Mouse (Mus musculus): ENCODE data around the gene Fsd1. TPM values are rescaled to one million over a fixed set of nuclear protein-coding genes. Genes with fewer than 3 reads are reported as not detected.

Fsd1 gene
- total and polyA plus RNA-seq, 3 experiments = 0.21 TPM; not detected in 2

- TF ChIP-seq ETS1 (conservative IDR thresholded peaks at IDR 0.05; ENCODE audit: low read depth, low read length) (no peak), PAX5 (IDR thresholded peaks at IDR 0.05; ENCODE audit: low read length) (no peak), ELF1 (IDR thresholded peaks at IDR 0.05; ENCODE audit: low read depth, low read length) (0 out of 2 replicates have a peak, but pooled peaks have one; percentile 16), POLR2A (IDR thresholded peaks at IDR 0.05; ENCODE audit: low read depth, low read length) (peak; percentile 72), NRF1 (IDR thresholded peaks at IDR 0.05; ENCODE audit: low read depth, low read length) (no peak), MAX (IDR thresholded peaks at IDR 0.05; ENCODE audit: low read length) (peak; percentile 53; the same call in 1 of the 2 replicates), JUN (IDR thresholded peaks at IDR 0.05; ENCODE audit: insufficient read depth, low read depth, low read length) (no peak), SMC3 (IDR thresholded peaks at IDR 0.05; ENCODE audit: low read depth, low read length) (peak; percentile 29), CHD2 (IDR thresholded peaks at IDR 0.05; ENCODE audit: low read length) (no peak), E2F4 (IDR thresholded peaks at IDR 0.05; ENCODE audit: insufficient replicate concordance, low read depth, low read length) (no peak), GABPA (IDR thresholded peaks at IDR 0.05; ENCODE audit: insufficient replicate concordance, low read depth, low read length) (no peak), TBP (conservative IDR thresholded peaks at IDR 0.05; ENCODE audit: low read depth, low read length) (0 out of 2 replicates have a peak, but pooled peaks have one; percentile 49), MXI1 (IDR thresholded peaks at IDR 0.05; ENCODE audit: low read depth, low read length) (peak; percentile 48), POLR2AphosphoS2 (IDR thresholded peaks at IDR 0.05; ENCODE audit: low read depth, low read length) (no peak), SIN3A (IDR thresholded peaks at IDR 0.05; ENCODE audit: low read length) (no peak; the same call in 1 of the 2 replicates), KAT2A (IDR thresholded peaks at IDR 0.05; ENCODE audit: insufficient replicate concordance, low read length) (no peak)
These were observed 32.1 kb upstream of the Fsd1 start (continued) for GRCm38 (mm10) chr17:55954229-55954628.

DNA sequence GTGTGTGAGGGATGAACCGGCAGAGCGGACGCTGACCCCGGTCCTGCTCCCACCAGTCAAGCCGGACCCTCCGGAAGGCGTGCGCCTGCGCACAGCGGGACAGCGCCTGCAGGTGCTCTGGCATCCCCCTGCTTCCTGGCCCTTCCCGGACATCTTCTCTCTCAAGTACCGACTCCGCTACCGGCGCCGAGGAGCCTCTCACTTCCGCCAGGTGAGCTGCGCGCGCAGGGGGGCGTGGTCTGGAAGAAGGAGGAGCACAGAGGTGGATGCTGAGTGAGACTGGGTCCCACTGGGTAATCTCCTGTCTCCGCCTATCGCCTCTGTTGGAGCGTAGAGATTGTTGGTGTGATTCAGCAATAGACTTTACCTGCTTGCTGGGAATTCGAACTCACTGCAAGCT lies 30.2 kb upstream of the Fsd1 start:
- no peak overlapping the region for H3K9ac ChIP-seq (ENCODE audit: insufficient read depth, low read depth)
- no peak overlapping the region for H3K4me2 ChIP-seq (ENCODE audit: insufficient read depth, low read depth, poor library complexity, severe bottlenecking)
- no peaks in the 10 kb centered on the region for H3K9me3 ChIP-seq (replicated peaks; ENCODE audit: low read length)
- no peak for DNase-seq (ENCODE audit: extremely low read depth)
- H3K4me1 ChIP-seq (ENCODE audit: control insufficient read depth in 1 of 2, insufficient read depth in 2 of 2) = peaks cover 30 to 63% of the 10 kb centered on the region in 2 experiments
- H3K36me3 ChIP-seq (replicated peaks in 1 of 2; ENCODE audit: control insufficient read depth in 1 of 2, insufficient read depth in 1 of 2, low read length in 1 of 2) = peaks cover 34 to 46% of the 10 kb centered on the region in 2 experiments
- TF ChIP-seq CTCF (conservative IDR thresholded peaks at IDR 0.05 in 1 of 2, IDR thresholded peaks at IDR 0.05 in 1 of 2; ENCODE audit: low read depth in 2 of 2, low read length in 2 of 2) (no peak), CHD1 (IDR thresholded peaks at IDR 0.05; ENCODE audit: low read depth, low read length) (no peak), UBTF (IDR thresholded peaks at IDR 0.05; ENCODE audit: low read depth, low read length) (no peak), RAD21 (IDR thresholded peaks at IDR 0.05; ENCODE audit: low read depth, low read length) (no peak), POLR2AphosphoS2 (IDR thresholded peaks at IDR 0.05; ENCODE audit: low read depth, low read length) (no peak), RCOR1 (conservative IDR thresholded peaks at IDR 0.05; ENCODE audit: low read depth, low read length) (no peak), HCFC1 (IDR thresholded peaks at IDR 0.05; ENCODE audit: low read depth, low read length) (no peak), EP300 (IDR thresholded peaks at IDR 0.05; ENCODE audit: low read length) (no peak), NELFE (IDR thresholded peaks at IDR 0.05; ENCODE audit: low read depth, low read length) (no peak), CHD2 (IDR thresholded peaks at IDR 0.05; ENCODE audit: low read length) (no peak), TCF12 (IDR thresholded peaks at IDR 0.05; ENCODE audit: low read depth, low read length) (no peak), ETS1 (conservative IDR thresholded peaks at IDR 0.05; ENCODE audit: low read depth, low read length) (no peak), E2F4 (IDR thresholded peaks at IDR 0.05; ENCODE audit: insufficient replicate concordance, low read depth, low read length) (no peak), KAT2A (IDR thresholded peaks at IDR 0.05; ENCODE audit: insufficient replicate concordance, low read length) (no peak), ZC3H11A (IDR thresholded peaks at IDR 0.05; ENCODE audit: low read depth, low read length) (no peak), SMC3 (IDR thresholded peaks at IDR 0.05; ENCODE audit: low read depth, low read length) (no peak)
- no peak overlapping the region for H3K27ac ChIP-seq (ENCODE audit: insufficient read depth, low read depth)
- no peak overlapping the region for H3K4me3 ChIP-seq (replicated peaks in 1 of 3; ENCODE audit: low read depth in 2 of 3, low read length in 2 of 3, poor library complexity in 1 of 3)
- H3K79me2 ChIP-seq (replicated peaks; ENCODE audit: control insufficient read depth, extremely low read depth, insufficient read depth, poor library complexity, severe bottlenecking) = peaks cover 36% of the 10 kb centered on the region
- in situ Hi-C loops (cut with MboI; ENCODE audit: low pct_ligation_motif_present, low pct_unique_long_range_greater_than_20kb, low sequenced_read_pairs) = loop anchor here (10.0 kb wide), 1 partner anchor 61 kb away; the partner anchor contains the start of gene Zfp959
- dilution Hi-C loops (cut with MboI; ENCODE audit: extremely low pct_ligation_motif_present, extremely low pct_unique_long_range_greater_than_20kb, low sequenced_read_pairs) = no loop called here
- no peaks in the 10 kb centered on the region for H3K27me3 ChIP-seq (replicated peaks)

Data from CH12.LX (cell line).